Mouse (Mus musculus): ENCODE measurements at regions not wholly inside any gene's neighbourhood (a gene's known extent, or its start where the extent isn't known, plus 50 kb on each side); places are given as distances from the start of the nearest gene placed in this dataset.

DNA sequence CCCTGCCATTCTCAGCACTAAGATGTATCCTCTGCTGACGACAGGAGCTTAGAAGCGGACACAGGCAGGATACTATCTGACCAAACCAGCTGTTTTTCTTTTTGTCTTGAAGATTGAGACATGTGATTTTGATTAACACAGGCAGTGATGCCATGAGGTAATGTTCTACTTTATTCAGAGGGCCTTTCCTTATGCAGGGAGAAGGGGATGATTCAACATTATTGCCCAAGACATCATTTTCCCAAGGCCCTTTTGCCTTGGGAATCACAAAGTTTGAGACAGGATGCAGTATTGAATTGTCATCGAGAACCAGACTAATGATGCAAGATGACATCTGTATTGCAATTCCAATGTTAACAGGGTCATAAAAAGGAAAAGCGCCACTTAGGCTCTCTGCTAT, 571.7 kb upstream of the Gm9747 start:
- TF ChIP-seq CTCF (IDR thresholded peaks at IDR 0.05; ENCODE audit: low read depth), result no peak
- no peak for TF ChIP-seq EP300 (IDR thresholded peaks at IDR 0.05; ENCODE audit: low read depth)
